Mouse (Mus musculus): ENCODE measurements at regions not wholly inside any gene's neighbourhood (a gene's known extent, or its start where the extent isn't known, plus 50 kb on each side); places are given as distances from the start of the nearest gene placed in this dataset.
A peak's percentile ranks its signal among the peaks of the same experiment; 100 is the strongest.
"Not testable (repeated sequence)": the region's sequence is repeated elsewhere in the genome, so short reads cannot be mapped to it uniquely, and the experiment has no call there.

- DNase-seq, result no peak
- no peak for ATAC-seq (ENCODE audit: low FRiP score, low TSS enrichment)
- Histone ChIP-seq H3K27me3 (ENCODE audit: control insufficient read depth, insufficient read depth, low read length) (no peaks in the 10 kb centered on the region), H3K9me3 (ENCODE audit: control insufficient read depth, low read length) (no peaks in the 10 kb centered on the region), H3K9ac (replicated peaks; ENCODE audit: low read length) (no peak overlapping the region), H3K4me1 (ENCODE audit: control insufficient read depth, insufficient read depth, low read length) (no peaks in the 10 kb centered on the region), H3K4me2 (ENCODE audit: low read length) (no peak overlapping the region), H3K4me3 (replicated peaks; ENCODE audit: low read depth, low read length) (no peak overlapping the region), H3K27ac (replicated peaks; ENCODE audit: low read depth, low read length) (no peak overlapping the region), H3K36me3 (ENCODE audit: control insufficient read depth, insufficient read depth, low read length) (no peaks in the 10 kb centered on the region)
- 83% methylated on average over 1 of the region's 1 CpGs for WGBS
Observed at GRCm38 (mm10) chrX:70606349-70606748, 129.4 kb upstream of the Tmem185a start.

- not testable (repeated sequence) for H3K9me3 ChIP-seq (ENCODE audit: control insufficient read depth, low read length); H3K4me3 ChIP-seq (replicated peaks; ENCODE audit: low read depth, low read length); ATAC-seq (ENCODE audit: low FRiP score, low TSS enrichment); H3K4me1 ChIP-seq (ENCODE audit: control insufficient read depth, insufficient read depth, low read length); H3K36me3 ChIP-seq (ENCODE audit: control insufficient read depth, insufficient read depth, low read length); H3K9ac ChIP-seq (replicated peaks; ENCODE audit: low read length); H3K4me2 ChIP-seq (ENCODE audit: low read length); H3K27ac ChIP-seq (replicated peaks; ENCODE audit: low read depth, low read length); H3K27me3 ChIP-seq (ENCODE audit: control insufficient read depth, insufficient read depth, low read length)
- WGBS, result 23% methylated on average over 2 of the region's 2 CpGs
- DNase-seq, result peak; percentile 78
Observed at GRCm38 (mm10) chrX:70582344-70582743, 105.4 kb upstream of the Tmem185a start.

- Histone ChIP-seq H3K36me3 (ENCODE audit: control insufficient read depth, insufficient read depth, low read length) (no peaks in the 10 kb centered on the region), H3K4me3 (replicated peaks; ENCODE audit: low read depth, low read length) (no peak overlapping the region), H3K27me3 (ENCODE audit: control insufficient read depth, insufficient read depth, low read length) (no peaks in the 10 kb centered on the region), H3K9ac (replicated peaks; ENCODE audit: low read length) (no peak overlapping the region), H3K9me3 (ENCODE audit: control insufficient read depth, low read length) (no peaks in the 10 kb centered on the region), H3K27ac (replicated peaks; ENCODE audit: low read depth, low read length) (no peak overlapping the region), H3K4me1 (ENCODE audit: control insufficient read depth, insufficient read depth, low read length) (no peaks in the 10 kb centered on the region), H3K4me2 (ENCODE audit: low read length) (no peak overlapping the region)
- 84% methylated on average over 1 of the region's 1 CpGs for WGBS
- ATAC-seq (ENCODE audit: low FRiP score, low TSS enrichment) (no peak), DNase-seq (no peak)
Observed at GRCm38 (mm10) chrX:70580171-70580570, 103.2 kb upstream of the Tmem185a start.

- ATAC-seq (ENCODE audit: low FRiP score, low TSS enrichment); DNase-seq; H3K4me3 ChIP-seq (replicated peaks; ENCODE audit: low read depth, low read length); H3K9me3 ChIP-seq (ENCODE audit: control insufficient read depth, low read length); H3K4me1 ChIP-seq (ENCODE audit: control insufficient read depth, insufficient read depth, low read length); H3K9ac ChIP-seq (replicated peaks; ENCODE audit: low read length); H3K27me3 ChIP-seq (ENCODE audit: control insufficient read depth, insufficient read depth, low read length); H3K36me3 ChIP-seq (ENCODE audit: control insufficient read depth, insufficient read depth, low read length); H3K27ac ChIP-seq (replicated peaks; ENCODE audit: low read depth, low read length); H3K4me2 ChIP-seq (ENCODE audit: low read length): not testable (repeated sequence)
- WGBS, result 43% methylated on average over 1 of the region's 6 CpGs
Observed at GRCm38 (mm10) chrX:70574243-70574642, 97.3 kb upstream of the Tmem185a start.

GRCm38 (mm10) chrX:70570586-70570985 lies 93.6 kb upstream of the Tmem185a start:
- H3K9me3 ChIP-seq (ENCODE audit: control insufficient read depth, low read length); ATAC-seq (ENCODE audit: low FRiP score, low TSS enrichment); H3K36me3 ChIP-seq (ENCODE audit: control insufficient read depth, insufficient read depth, low read length); H3K27ac ChIP-seq (replicated peaks; ENCODE audit: low read depth, low read length); H3K4me3 ChIP-seq (replicated peaks; ENCODE audit: low read depth, low read length); H3K27me3 ChIP-seq (ENCODE audit: control insufficient read depth, insufficient read depth, low read length); DNase-seq; H3K9ac ChIP-seq (replicated peaks; ENCODE audit: low read length); H3K4me2 ChIP-seq (ENCODE audit: low read length); H3K4me1 ChIP-seq (ENCODE audit: control insufficient read depth, insufficient read depth, low read length): not testable (repeated sequence)
- 75% methylated on average over 3 of the region's 4 CpGs for WGBS

- not testable (repeated sequence) for H3K4me2 ChIP-seq (ENCODE audit: low read length); H3K4me3 ChIP-seq (replicated peaks; ENCODE audit: low read depth, low read length); H3K36me3 ChIP-seq (ENCODE audit: control insufficient read depth, insufficient read depth, low read length); H3K27ac ChIP-seq (replicated peaks; ENCODE audit: low read depth, low read length); H3K9ac ChIP-seq (replicated peaks; ENCODE audit: low read length); H3K9me3 ChIP-seq (ENCODE audit: control insufficient read depth, low read length); H3K4me1 ChIP-seq (ENCODE audit: control insufficient read depth, insufficient read depth, low read length); H3K27me3 ChIP-seq (ENCODE audit: control insufficient read depth, insufficient read depth, low read length)
- ATAC-seq (ENCODE audit: low FRiP score, low TSS enrichment), result peak; percentile 53; the same call in 1 of the 2 replicates
- peak; percentile 12 for DNase-seq
- WGBS, result 60% methylated on average over 3 of the region's 6 CpGs
Observed at GRCm38 (mm10) chrX:70569339-70569979, 92.5 kb upstream of the Tmem185a start.

Measured in midbrain, embryonic 14.5 days (tissue).